26 mouse cellular contexts compared by ENCODE assay signal in the genomic region with DNA sequence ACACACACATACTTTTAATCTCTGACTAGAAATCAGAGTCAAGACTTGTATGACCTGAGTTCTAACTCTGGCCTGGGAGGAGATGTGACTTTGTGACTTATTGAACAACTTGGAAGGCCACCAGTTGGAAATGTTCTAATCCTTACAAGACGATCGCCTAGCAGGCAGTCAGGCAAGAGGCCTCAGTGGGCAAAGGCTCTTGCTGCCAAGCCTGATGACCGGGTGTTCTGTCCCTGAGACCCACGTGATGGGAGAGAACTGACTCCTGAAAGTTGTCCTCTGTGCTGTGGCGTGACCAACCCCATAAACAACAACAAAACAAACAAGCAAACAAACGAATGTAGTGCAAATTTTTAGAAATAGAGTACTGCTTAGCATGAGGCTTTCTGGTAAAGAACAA. TPM values are rescaled to one million over a fixed set of nuclear protein-coding genes. Genes with fewer than 3 reads are reported as not detected.
DNase-seq lines count a peak whose midpoint lies in the region; ATAC-seq and TF ChIP-seq lines count a peak whose summit lies in the region.
"Had no signal": no experiment of that assay in that cellular context is flagged by ENCODE, and none has a peak within 500 bp of the region (broad histone marks: within the 10 kb centered on the region; RNA-seq: fewer than 3 reads in every experiment).

No protein-coding gene starts in this region.

- 85% methylated on average over 6 of the region's 6 CpGs for WGBS in hindbrain, embryonic 11.5 days
- 58% methylated on average over 6 of the region's 6 CpGs for WGBS in hindbrain, postnatal 0 days
- WGBS in kidney, embryonic 16.5 days: 76% methylated on average over 6 of the region's 6 CpGs
- 73% methylated on average over 6 of the region's 6 CpGs for WGBS in neural tube, embryonic 14.5 days
- WGBS in neural tube, embryonic 15.5 days: 79% methylated on average over 6 of the region's 6 CpGs

- TF ChIP-seq CTCF in hindbrain, postnatal 0 days (IDR thresholded peaks at IDR 0.05; ENCODE audit: low read depth): no peak

- no peaks in the 10 kb centered on the region for H3K9me3 ChIP-seq in hindbrain, embryonic 11.5 days (ENCODE audit: control insufficient read depth, low read length)
- no peaks in the 10 kb centered on the region for H3K9me3 ChIP-seq in hindbrain, postnatal 0 days (ENCODE audit: low read length)
- H3K9me3 ChIP-seq in kidney, embryonic 16.5 days (ENCODE audit: low read length): no peaks in the 10 kb centered on the region
- H3K9me3 ChIP-seq in neural tube, embryonic 14.5 days (ENCODE audit: control insufficient read depth, low read length): no peaks in the 10 kb centered on the region
- H3K9me3 ChIP-seq in neural tube, embryonic 15.5 days (replicated peaks): no peaks in the 10 kb centered on the region
- H3K9me3 ChIP-seq: embryonic facial prominence, embryonic 15.5 days; heart, embryonic 12.5 days; limb, embryonic 10.5 days; liver, embryonic 15.5 days; lung, embryonic 15.5 days; megakaryocyte, embryonic 14.5 days had no signal

- DNase-seq in adrenal gland, postnatal 14 days: peak; percentile 8
- DNase-seq in adrenal gland, postnatal 36 days: no peak
- DNase-seq in hindbrain, embryonic 11.5 days (ENCODE audit: low spot score): no peak
- DNase-seq in hindbrain, postnatal 0 days (ENCODE audit: low spot score): no peak
- DNase-seq in kidney, postnatal 25 days: peak; percentile 16 to 66
- DNase-seq: adrenal gland, postnatal 10 days; cerebellum, adult 9-10 months; gastrocnemius, postnatal 10 days; heart, postnatal 10 days; liver; lung, postnatal 36 days; thymus, postnatal 25 days had no signal

- no peak for ATAC-seq in hindbrain, embryonic 11.5 days (ENCODE audit: low FRiP score)
- ATAC-seq in hindbrain, postnatal 0 days: no peak
- no peak for ATAC-seq in kidney, embryonic 16.5 days (ENCODE audit: low FRiP score, low TSS enrichment)
- ATAC-seq in neural tube, embryonic 14.5 days (ENCODE audit: low read depth): no peak
- ATAC-seq in neural tube, embryonic 15.5 days (ENCODE audit: low FRiP score): no peak
- ATAC-seq: activated CD4-positive, CD25-positive, alpha-beta regulatory T cell, adult 4 months; intestine, postnatal 0 days had no signal

- H3K9ac ChIP-seq in hindbrain, embryonic 11.5 days (ENCODE audit: low read depth, low read length): no peak overlapping the region
- H3K9ac ChIP-seq in hindbrain, postnatal 0 days (replicated peaks; ENCODE audit: low read length): no peak overlapping the region
- no peak overlapping the region for H3K9ac ChIP-seq in kidney, embryonic 16.5 days (replicated peaks; ENCODE audit: low read length)
- H3K9ac ChIP-seq in neural tube, embryonic 14.5 days (replicated peaks; ENCODE audit: low read depth, low read length): no peak overlapping the region
- H3K9ac ChIP-seq in neural tube, embryonic 15.5 days (replicated peaks): no peak overlapping the region
- H3K9ac ChIP-seq: embryonic facial prominence, embryonic 15.5 days; heart, embryonic 12.5 days; liver, embryonic 15.5 days; lung, embryonic 15.5 days had no signal

- no peak overlapping the region for H3K4me3 ChIP-seq in hindbrain, embryonic 11.5 days (ENCODE audit: low read depth, low read length)
- H3K4me3 ChIP-seq in hindbrain, postnatal 0 days (ENCODE audit: low read length): no peak overlapping the region
- no peak overlapping the region for H3K4me3 ChIP-seq in kidney, embryonic 16.5 days (ENCODE audit: low read length)
- no peak overlapping the region for H3K4me3 ChIP-seq in neural tube, embryonic 14.5 days (ENCODE audit: low read depth, low read length)
- H3K4me3 ChIP-seq in neural tube, embryonic 15.5 days (replicated peaks): no peak overlapping the region
- H3K4me3 ChIP-seq: embryonic facial prominence, embryonic 15.5 days; heart, embryonic 12.5 days; layer of hippocampus, adult 2 months; limb, embryonic 10.5 days; liver, embryonic 15.5 days; lung, embryonic 15.5 days; megakaryocyte, embryonic 14.5 days had no signal

- H3K27me3 ChIP-seq in hindbrain, embryonic 11.5 days (ENCODE audit: control insufficient read depth, insufficient read depth, low read length): no peaks in the 10 kb centered on the region
- no peaks in the 10 kb centered on the region; the same call in 1 of the 2 replicates for H3K27me3 ChIP-seq in hindbrain, postnatal 0 days (ENCODE audit: insufficient read depth, low read length)
- no peaks in the 10 kb centered on the region for H3K27me3 ChIP-seq in kidney, embryonic 16.5 days (ENCODE audit: insufficient read depth, low read length)
- H3K27me3 ChIP-seq in neural tube, embryonic 14.5 days (ENCODE audit: control insufficient read depth, insufficient read depth, low read length): no peaks in the 10 kb centered on the region
- H3K27me3 ChIP-seq in neural tube, embryonic 15.5 days (replicated peaks): no peaks in the 10 kb centered on the region
- H3K27me3 ChIP-seq: embryonic facial prominence, embryonic 15.5 days; heart, embryonic 12.5 days; liver, embryonic 15.5 days; lung, embryonic 15.5 days had no signal

- peaks cover 60% of the 10 kb centered on the region for H3K4me1 ChIP-seq in hindbrain, embryonic 11.5 days (replicated peaks; ENCODE audit: control insufficient read depth, insufficient read depth, low read length)
- H3K4me1 ChIP-seq in hindbrain, postnatal 0 days (ENCODE audit: insufficient read depth, low read length): peaks cover 24% of the 10 kb centered on the region
- H3K4me1 ChIP-seq in kidney, embryonic 16.5 days (ENCODE audit: insufficient read depth, low read length): peaks cover 86% of the 10 kb centered on the region
- peaks cover 65% of the 10 kb centered on the region for H3K4me1 ChIP-seq in neural tube, embryonic 14.5 days (ENCODE audit: control insufficient read depth, insufficient read depth, low read length)
- H3K4me1 ChIP-seq in neural tube, embryonic 15.5 days: peaks cover 85% of the 10 kb centered on the region
- H3K4me1 ChIP-seq: liver, embryonic 15.5 days had no signal

- H3K36me3 ChIP-seq in hindbrain, embryonic 11.5 days (ENCODE audit: control insufficient read depth, insufficient read depth, low read length): no peaks in the 10 kb centered on the region
- no peaks in the 10 kb centered on the region for H3K36me3 ChIP-seq in hindbrain, postnatal 0 days (ENCODE audit: insufficient read depth, low read length)
- no peaks in the 10 kb centered on the region for H3K36me3 ChIP-seq in kidney, embryonic 16.5 days (ENCODE audit: insufficient read depth, low read length)
- H3K36me3 ChIP-seq in neural tube, embryonic 14.5 days (ENCODE audit: control insufficient read depth, insufficient read depth, low read length): no peaks in the 10 kb centered on the region
- no peaks in the 10 kb centered on the region for H3K36me3 ChIP-seq in neural tube, embryonic 15.5 days
- H3K36me3 ChIP-seq: embryonic facial prominence, embryonic 15.5 days; heart, embryonic 12.5 days; limb, embryonic 10.5 days; liver, embryonic 15.5 days; lung, embryonic 15.5 days had no signal

- no peak overlapping the region for H3K4me2 ChIP-seq in hindbrain, embryonic 11.5 days (replicated peaks; ENCODE audit: low read depth, low read length)
- H3K4me2 ChIP-seq in hindbrain, postnatal 0 days (ENCODE audit: low read depth, low read length): no peak overlapping the region
- H3K4me2 ChIP-seq in kidney, embryonic 16.5 days (replicated peaks; ENCODE audit: low read depth, low read length): no peak overlapping the region
- no peak overlapping the region for H3K4me2 ChIP-seq in neural tube, embryonic 14.5 days (ENCODE audit: low read depth, low read length)
- no peak overlapping the region for H3K4me2 ChIP-seq in neural tube, embryonic 15.5 days
- H3K4me2 ChIP-seq: embryonic facial prominence, embryonic 15.5 days; heart, embryonic 12.5 days; liver, embryonic 15.5 days; lung, embryonic 15.5 days had no signal

- H3K27ac ChIP-seq in hindbrain, embryonic 11.5 days (ENCODE audit: low read depth, low read length): peak overlapping the region; percentile 91; the same call in 1 of the 2 replicates
- H3K27ac ChIP-seq in hindbrain, postnatal 0 days: no peak overlapping the region
- H3K27ac ChIP-seq in kidney, embryonic 16.5 days (ENCODE audit: low read length): no peak overlapping the region
- peak overlapping the region; percentile 12; the same call in 1 of the 2 replicates for H3K27ac ChIP-seq in neural tube, embryonic 14.5 days (ENCODE audit: low read depth, low read length)
- no peak overlapping the region for H3K27ac ChIP-seq in neural tube, embryonic 15.5 days (replicated peaks)
- H3K27ac ChIP-seq: layer of hippocampus, adult 2 months; liver, embryonic 15.5 days; lung, embryonic 15.5 days had no signal

RNA-seq across cellular contexts. Expression of a gene that starts 52.8 kb away (rescaled TPM):
- 72.2 and 76.9 TPM in 2 replicates for total RNA-seq in adrenal gland, postnatal 14 days (2021)
- total RNA-seq in adrenal gland, postnatal 36 days (2021): 10 to 100 TPM; 49.7 to 59.4 TPM
- 61.0 and 71.4 TPM in 2 replicates for polyA plus RNA-seq in hindbrain, embryonic 11.5 days (2014; fragmentation: Nextera tagmentation; extraction: Ambion mirVana)
- 23.5 and 26.2 TPM in 2 replicates for total RNA-seq in hindbrain, postnatal 0 days (2014; rRNA removed)
- polyA plus RNA-seq in hindbrain, postnatal 0 days (2015; fragmentation: Nextera tagmentation; extraction: Ambion mirVana): 11.1 and 12.3 TPM in 2 replicates
- 35.0 and 47.0 TPM in 2 replicates for polyA plus RNA-seq in kidney, embryonic 16.5 days (2015; fragmentation: Nextera tagmentation; extraction: Ambion mirVana)
- polyA plus RNA-seq in neural tube, embryonic 14.5 days (2014; fragmentation: Nextera tagmentation; extraction: Ambion mirVana): 30.2 and 34.7 TPM in 2 replicates
- polyA plus RNA-seq in neural tube, embryonic 15.5 days (2015; fragmentation: Nextera tagmentation; extraction: Ambion mirVana): 22.0 and 29.3 TPM in 2 replicates
- total RNA-seq: granulocyte monocyte progenitor cell, adult 5-6 weeks; monocyte, adult 5-6 weeks had no signal

Comparison
In these comparisons a context has a peak if more than half of its experiments do, and no peak if none do; other contexts are left out.
1. DNase-seq: peak in adrenal gland, postnatal 14 days (single experiment) and kidney, postnatal 25 days (2 of 2); none in adrenal gland, postnatal 36 days (0 of 2), hindbrain, embryonic 11.5 days (single experiment) and hindbrain, postnatal 0 days (single experiment).
2. H3K27ac ChIP-seq: peak in hindbrain, embryonic 11.5 days (single experiment) and neural tube, embryonic 14.5 days (single experiment); none in hindbrain, postnatal 0 days (single experiment), kidney, embryonic 16.5 days (single experiment) and neural tube, embryonic 15.5 days (single experiment).